Mouse (Mus musculus): ENCODE data around the gene Olig1. TPM values are rescaled to one million over a fixed set of nuclear protein-coding genes. Genes with fewer than 3 reads are reported as not detected.
"Not testable (repeated sequence)": the region's sequence is repeated elsewhere in the genome, so short reads cannot be mapped to it uniquely, and the experiment has no call there.

Gene Olig1
- polyA plus RNA-seq, 1 experiment from 2014 or later: 62.2 TPM

DNA sequence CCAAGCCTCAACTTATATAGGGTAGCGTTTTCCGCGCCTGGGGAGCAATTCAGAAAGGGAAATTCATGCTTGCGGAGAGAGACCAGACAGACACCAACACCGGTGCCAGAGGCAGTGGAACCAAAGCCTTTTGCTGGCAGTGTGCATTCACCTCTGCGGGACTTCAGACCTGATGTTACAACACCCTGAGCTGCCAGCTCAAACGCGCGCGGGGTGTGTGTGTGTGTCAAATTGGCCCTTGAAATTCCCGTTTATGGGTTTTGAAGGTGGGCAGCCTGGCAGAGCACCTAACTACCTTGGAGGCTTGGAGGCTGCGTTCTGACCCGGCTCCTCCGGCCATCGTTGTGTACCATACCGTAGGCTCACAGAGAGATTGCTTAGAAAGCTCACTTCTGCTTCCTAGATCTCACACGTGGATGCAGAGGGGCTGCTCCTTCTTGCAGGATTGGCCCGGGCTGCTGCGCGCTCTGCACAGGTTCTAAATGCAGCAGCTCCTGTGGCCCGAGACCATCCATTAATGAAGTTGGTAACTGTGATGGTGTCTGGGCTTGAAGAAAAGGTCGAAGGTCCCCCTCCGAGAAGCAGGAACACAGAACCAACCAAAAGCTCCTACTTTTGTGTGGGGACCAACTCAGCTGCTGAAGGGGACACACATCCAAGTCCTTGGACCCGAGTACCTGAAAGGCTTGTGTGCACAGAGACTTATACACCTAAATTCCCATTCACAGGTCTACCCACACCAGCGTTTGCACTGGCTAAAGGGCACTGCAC, 36.9 kb upstream of the Olig1 start:
- H3K27me3 ChIP-seq (ENCODE audit: control insufficient read depth, insufficient read depth, low read length): peaks cover 82% of the 10 kb centered on the region
- H3K9me3 ChIP-seq (ENCODE audit: control insufficient read depth, low read length): no peaks in the 10 kb centered on the region
- no peak overlapping the region for H3K4me3 ChIP-seq (ENCODE audit: low read depth, low read length)
- 2% methylated on average over 25 of the region's 25 CpGs for WGBS
- H3K9ac ChIP-seq (replicated peaks; ENCODE audit: low read depth, low read length): no peak overlapping the region
- H3K36me3 ChIP-seq (ENCODE audit: control insufficient read depth, insufficient read depth, low read length): no peaks in the 10 kb centered on the region
- no peak overlapping the region for H3K4me2 ChIP-seq (ENCODE audit: low read depth, low read length)
- no peak overlapping the region for H3K27ac ChIP-seq (ENCODE audit: low read depth, low read length)
- H3K4me1 ChIP-seq (ENCODE audit: control insufficient read depth, insufficient read depth, low read length): 0 out of 2 replicates have a peak, but pooled peaks cover 3% of the 10 kb centered on the region
- no peak for ATAC-seq (ENCODE audit: low read depth)

DNA sequence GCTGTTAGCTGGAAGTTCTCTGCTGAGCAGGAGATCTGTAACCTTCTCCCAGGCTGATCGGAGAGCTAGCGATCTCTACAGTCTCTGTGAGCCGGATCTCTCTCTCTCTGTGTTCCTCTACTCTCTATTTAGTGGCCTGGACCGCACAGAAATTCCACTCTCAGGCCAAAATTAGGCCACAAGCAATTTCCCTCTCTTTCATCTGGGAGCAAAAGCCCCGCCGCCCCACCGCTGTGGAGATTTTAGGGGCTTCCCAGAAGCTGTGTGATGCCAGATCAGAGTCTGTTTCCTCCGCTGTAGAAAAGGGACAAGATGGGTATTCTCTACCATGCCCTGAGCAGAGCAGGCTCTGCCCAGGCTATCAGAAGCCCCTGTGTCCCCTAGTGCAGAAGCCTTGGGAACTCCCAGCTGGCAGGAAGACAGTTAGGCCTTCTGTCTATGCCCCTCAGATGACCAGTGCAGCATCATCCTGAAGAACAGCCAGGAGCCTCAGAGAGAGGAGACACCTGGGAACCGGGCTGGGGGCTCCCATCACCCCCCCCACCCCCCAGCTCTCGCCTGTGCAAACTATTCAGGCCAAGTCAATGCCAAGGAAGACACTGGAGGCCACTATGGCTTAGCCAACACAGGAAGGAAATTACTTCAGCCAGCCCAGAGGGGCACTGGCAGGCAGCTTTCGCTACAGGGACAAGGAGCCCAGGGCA, 36.2 kb upstream of the Olig1 start:
- Histone ChIP-seq H3K27me3 (ENCODE audit: control insufficient read depth, insufficient read depth, low read length) (peaks cover 78% of the 10 kb centered on the region), H3K4me3 (ENCODE audit: low read depth, low read length) (no peak overlapping the region), H3K9me3 (ENCODE audit: control insufficient read depth, low read length) (no peaks in the 10 kb centered on the region), H3K36me3 (ENCODE audit: control insufficient read depth, insufficient read depth, low read length) (no peaks in the 10 kb centered on the region), H3K4me1 (ENCODE audit: control insufficient read depth, insufficient read depth, low read length) (0 out of 2 replicates have a peak, but pooled peaks cover 3% of the 10 kb centered on the region), H3K4me2 (ENCODE audit: low read depth, low read length) (no peak overlapping the region), H3K27ac (ENCODE audit: low read depth, low read length) (no peak overlapping the region), H3K9ac (replicated peaks; ENCODE audit: low read depth, low read length) (no peak overlapping the region)
- WGBS: 12% methylated on average over 11 of the region's 11 CpGs
- ATAC-seq (ENCODE audit: low read depth): no peak

DNA sequence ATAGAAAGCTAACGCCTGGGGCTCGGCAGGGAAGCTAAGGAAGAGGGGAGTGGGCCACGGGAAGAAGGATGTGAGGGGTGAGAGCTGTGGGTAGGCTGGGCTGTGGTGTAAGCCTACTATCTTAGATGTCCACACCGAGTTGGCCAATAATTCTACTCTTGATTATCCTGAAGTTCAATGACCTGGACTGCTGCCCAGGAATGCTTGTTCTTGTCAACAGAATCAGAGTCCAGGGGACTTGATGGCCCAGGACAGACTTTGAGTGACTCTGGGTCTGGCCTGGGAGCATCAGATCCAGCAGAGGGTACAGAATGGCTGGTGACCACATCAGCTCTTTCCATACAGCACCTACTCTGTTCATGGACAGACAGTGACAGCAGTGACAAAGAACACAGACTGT, 30.5 kb upstream of the Olig1 start:
- 76% methylated on average over 4 of the region's 4 CpGs for WGBS
- Histone ChIP-seq H3K27ac (ENCODE audit: low read depth, low read length) (no peak overlapping the region), H3K9ac (replicated peaks; ENCODE audit: low read depth, low read length) (no peak overlapping the region), H3K9me3 (ENCODE audit: control insufficient read depth, low read length) (no peaks in the 10 kb centered on the region), H3K27me3 (ENCODE audit: control insufficient read depth, insufficient read depth, low read length) (peaks cover 67% of the 10 kb centered on the region), H3K4me2 (ENCODE audit: low read depth, low read length) (no peak overlapping the region), H3K4me3 (ENCODE audit: low read depth, low read length) (no peak overlapping the region), H3K4me1 (ENCODE audit: control insufficient read depth, insufficient read depth, low read length) (no peaks in the 10 kb centered on the region), H3K36me3 (ENCODE audit: control insufficient read depth, insufficient read depth, low read length) (no peaks in the 10 kb centered on the region)
- no peak for ATAC-seq (ENCODE audit: low read depth)

DNA sequence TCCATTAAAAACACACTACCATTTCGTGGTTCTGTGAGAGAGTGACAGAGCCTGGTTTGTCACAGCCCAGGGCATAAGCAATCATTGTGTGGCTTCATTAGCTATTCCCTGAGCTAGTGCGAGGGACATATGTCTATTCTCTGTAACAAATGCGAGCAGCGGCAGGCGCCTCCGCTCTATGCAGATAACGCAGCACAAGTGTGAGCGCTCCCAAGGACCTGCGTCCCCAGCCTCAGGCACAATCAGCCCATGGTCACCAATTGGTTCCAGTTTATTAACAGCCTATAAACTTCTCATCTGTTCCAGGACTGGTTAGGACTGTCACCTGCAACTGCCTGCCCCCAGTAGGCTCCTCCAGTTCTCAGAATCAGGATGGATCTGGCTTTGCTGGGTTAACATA, 23.3 kb upstream of the Olig1 start:
- H3K27me3 ChIP-seq (ENCODE audit: control insufficient read depth, insufficient read depth, low read length): peaks cover 28% of the 10 kb centered on the region
- no peak overlapping the region for H3K4me2 ChIP-seq (ENCODE audit: low read depth, low read length)
- no peak overlapping the region for H3K9ac ChIP-seq (replicated peaks; ENCODE audit: low read depth, low read length)
- peak; percentile 58; the same call in 1 of the 2 replicates for ATAC-seq (ENCODE audit: low read depth)
- WGBS: 10% methylated on average over 9 of the region's 9 CpGs
- H3K9me3 ChIP-seq (ENCODE audit: control insufficient read depth, low read length): no peaks in the 10 kb centered on the region
- no peak overlapping the region for H3K4me3 ChIP-seq (ENCODE audit: low read depth, low read length)
- no peaks in the 10 kb centered on the region for H3K36me3 ChIP-seq (ENCODE audit: control insufficient read depth, insufficient read depth, low read length)
- no peaks in the 10 kb centered on the region for H3K4me1 ChIP-seq (ENCODE audit: control insufficient read depth, insufficient read depth, low read length)
- H3K27ac ChIP-seq (ENCODE audit: low read depth, low read length): no peak overlapping the region

DNA sequence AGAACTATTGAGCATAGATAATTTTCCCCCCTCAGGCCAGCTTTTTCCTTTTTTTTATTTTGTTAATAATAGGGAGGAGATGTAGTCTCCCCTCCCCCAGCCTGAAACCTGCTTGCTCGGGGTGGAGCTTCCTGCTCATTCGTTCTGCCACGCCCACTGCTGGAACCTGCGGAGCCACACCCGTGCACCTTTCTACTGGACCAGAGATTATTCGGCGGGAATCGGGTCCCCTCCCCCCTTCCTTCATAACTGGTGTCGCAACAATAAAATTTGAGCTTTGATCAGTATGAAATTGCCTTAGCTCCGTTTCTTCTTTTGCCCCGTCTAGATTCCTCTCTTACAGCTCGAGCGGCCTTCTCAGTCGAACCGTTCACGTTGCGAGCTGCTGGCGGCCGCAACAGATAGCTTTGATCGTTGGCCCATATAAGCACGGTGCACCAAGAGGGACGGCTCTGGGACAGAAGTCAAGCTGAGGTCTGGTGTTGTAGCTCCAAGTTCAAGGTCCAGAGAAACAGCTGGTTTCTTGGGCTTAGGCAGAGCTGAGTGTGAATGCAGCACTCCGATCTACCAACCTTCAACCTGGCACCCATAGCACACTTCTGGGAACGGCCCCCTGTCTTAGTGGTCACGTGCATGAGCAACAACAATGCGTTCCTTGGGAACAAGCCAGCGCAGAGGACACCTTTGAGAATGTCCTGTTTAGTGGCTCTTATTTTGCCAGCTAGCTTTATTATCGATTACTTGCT, 14.0 kb upstream of the Olig1 start:
- 16% methylated on average over 21 of the region's 28 CpGs for WGBS
- H3K4me1 ChIP-seq (ENCODE audit: control insufficient read depth, insufficient read depth, low read length); H3K4me2 ChIP-seq (ENCODE audit: low read depth, low read length); ATAC-seq (ENCODE audit: low read depth); H3K27ac ChIP-seq (ENCODE audit: low read depth, low read length); H3K36me3 ChIP-seq (ENCODE audit: control insufficient read depth, insufficient read depth, low read length); H3K9me3 ChIP-seq (ENCODE audit: control insufficient read depth, low read length); H3K9ac ChIP-seq (replicated peaks; ENCODE audit: low read depth, low read length); H3K4me3 ChIP-seq (ENCODE audit: low read depth, low read length): not testable (repeated sequence)
- H3K27me3 ChIP-seq (ENCODE audit: control insufficient read depth, insufficient read depth, low read length): peaks cover 38% of the 10 kb centered on the region

DNA sequence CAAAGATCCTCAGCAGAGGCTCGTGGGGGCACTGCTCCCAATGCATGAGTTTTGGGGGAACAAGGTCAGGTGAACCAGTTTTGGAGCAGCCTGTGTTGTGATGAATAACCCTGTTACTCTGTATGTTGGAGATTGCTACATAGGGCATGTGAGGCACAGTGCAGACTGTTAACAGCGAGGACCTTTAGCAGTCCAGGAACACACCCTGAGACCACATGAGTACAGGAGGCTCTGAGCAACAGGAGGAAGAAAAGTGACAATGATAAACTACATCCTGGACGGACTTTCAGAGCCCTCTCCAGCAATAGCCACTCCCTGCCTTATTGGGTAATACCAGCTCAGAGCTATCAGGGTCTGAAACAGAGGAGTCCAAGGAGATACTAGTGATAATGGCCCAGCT, 10.6 kb upstream of the Olig1 start:
- no peaks in the 10 kb centered on the region for H3K36me3 ChIP-seq (ENCODE audit: control insufficient read depth, insufficient read depth, low read length)
- H3K27ac ChIP-seq (ENCODE audit: low read depth, low read length): no peak overlapping the region
- H3K4me1 ChIP-seq (ENCODE audit: control insufficient read depth, insufficient read depth, low read length): no peaks in the 10 kb centered on the region
- H3K9me3 ChIP-seq (ENCODE audit: control insufficient read depth, low read length): no peaks in the 10 kb centered on the region
- H3K9ac ChIP-seq (replicated peaks; ENCODE audit: low read depth, low read length): no peak overlapping the region
- WGBS: 72% methylated on average over 3 of the region's 3 CpGs
- H3K4me2 ChIP-seq (ENCODE audit: low read depth, low read length): no peak overlapping the region
- ATAC-seq (ENCODE audit: low read depth): no peak
- H3K27me3 ChIP-seq (ENCODE audit: control insufficient read depth, insufficient read depth, low read length): peaks cover 47% of the 10 kb centered on the region
- H3K4me3 ChIP-seq (ENCODE audit: low read depth, low read length): no peak overlapping the region

DNA sequence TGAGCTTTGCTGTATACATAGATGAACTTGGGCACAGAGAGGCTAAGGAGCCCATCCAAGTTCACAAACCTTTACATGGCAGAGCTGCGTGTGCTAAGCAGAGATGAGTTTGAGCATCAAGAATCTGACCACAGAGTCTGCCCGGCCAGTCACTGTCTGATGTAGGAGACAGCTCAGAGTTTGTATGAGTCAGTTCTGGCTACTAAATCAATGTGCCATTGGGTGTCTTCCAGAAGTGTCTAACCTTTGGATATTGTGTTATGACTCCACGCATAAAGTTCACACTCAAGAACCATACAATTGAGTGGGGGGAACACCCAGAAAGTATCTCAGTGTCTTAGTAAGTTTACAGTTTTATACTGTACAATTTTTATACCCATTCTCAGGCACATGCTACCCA, 8.7 kb upstream of the Olig1 start:
- ATAC-seq (ENCODE audit: low read depth): no peak
- Histone ChIP-seq H3K27me3 (ENCODE audit: control insufficient read depth, insufficient read depth, low read length) (peaks cover 46% of the 10 kb centered on the region), H3K4me2 (ENCODE audit: low read depth, low read length) (no peak overlapping the region), H3K4me3 (ENCODE audit: low read depth, low read length) (no peak overlapping the region), H3K9me3 (ENCODE audit: control insufficient read depth, low read length) (no peaks in the 10 kb centered on the region), H3K36me3 (ENCODE audit: control insufficient read depth, insufficient read depth, low read length) (no peaks in the 10 kb centered on the region), H3K27ac (ENCODE audit: low read depth, low read length) (no peak overlapping the region), H3K4me1 (ENCODE audit: control insufficient read depth, insufficient read depth, low read length) (no peaks in the 10 kb centered on the region), H3K9ac (replicated peaks; ENCODE audit: low read depth, low read length) (no peak overlapping the region)
- WGBS: 91% methylated on average over 3 of the region's 3 CpGs

DNA sequence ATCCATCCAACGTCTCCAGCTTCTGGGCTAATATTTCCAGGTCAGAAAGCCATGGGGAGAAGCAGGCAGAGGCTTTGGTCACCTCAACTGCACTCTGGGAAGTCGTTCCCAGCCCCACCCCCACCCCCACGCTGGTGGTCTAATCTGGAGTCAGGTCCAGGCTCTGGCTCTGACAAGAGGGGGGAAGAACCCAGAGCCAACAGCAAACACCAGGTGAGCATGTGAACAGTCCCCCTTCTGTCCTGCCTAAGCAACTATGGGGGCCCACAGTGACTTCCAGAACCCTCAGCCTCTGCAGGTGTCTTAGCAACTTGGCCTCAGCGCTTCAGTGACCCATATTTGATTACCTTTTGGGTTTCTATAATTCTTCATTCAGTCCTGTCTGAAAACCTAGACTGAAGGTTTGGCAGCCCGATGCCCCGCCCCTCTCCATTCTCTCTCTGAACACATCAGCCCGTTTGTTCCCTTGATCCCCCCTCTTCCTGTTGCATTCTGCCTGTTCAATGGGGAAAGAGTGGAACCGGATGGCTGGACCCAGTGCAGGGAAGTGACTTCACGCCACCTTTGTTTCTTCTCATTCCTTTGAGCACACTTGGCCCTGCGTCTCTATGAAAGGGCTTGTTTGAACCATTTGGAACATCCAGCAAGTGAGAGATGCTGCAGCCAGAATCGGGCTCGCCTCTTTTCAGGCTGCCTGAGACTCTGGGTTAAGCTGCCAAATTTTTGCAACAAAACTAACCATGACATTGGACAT, 6.9 kb upstream of the Olig1 start:
- Histone ChIP-seq H3K36me3 (ENCODE audit: control insufficient read depth, insufficient read depth, low read length) (no peaks in the 10 kb centered on the region), H3K4me1 (ENCODE audit: control insufficient read depth, insufficient read depth, low read length) (no peaks in the 10 kb centered on the region), H3K4me2 (ENCODE audit: low read depth, low read length) (no peak overlapping the region), H3K27ac (ENCODE audit: low read depth, low read length) (no peak overlapping the region), H3K9ac (replicated peaks; ENCODE audit: low read depth, low read length) (no peak overlapping the region), H3K4me3 (ENCODE audit: low read depth, low read length) (no peak overlapping the region), H3K9me3 (ENCODE audit: control insufficient read depth, low read length) (no peaks in the 10 kb centered on the region), H3K27me3 (ENCODE audit: control insufficient read depth, insufficient read depth, low read length) (peaks cover 45% of the 10 kb centered on the region)
- peak; percentile 58; the same call in 1 of the 2 replicates for ATAC-seq (ENCODE audit: low read depth)
- WGBS: 29% methylated on average over 12 of the region's 12 CpGs

Measured in neural tube, embryonic 14.5 days (tissue).